Mouse (Mus musculus): Measurements from ENCODE around the gene Arpc2.

The Arpc2 gene

GRCm38 (mm10) chr1:74298996-74299395 is 63.1 kb downstream of the Arpc2 start:
- in situ Hi-C loops (cut with MboI; ENCODE audit: low sequenced_read_pairs): no loop called here

- in situ Hi-C loops (cut with MboI; ENCODE audit: low sequenced_read_pairs): no loop called here
Observed at GRCm38 (mm10) chr1:74300347-74301110, 64.6 kb downstream of the Arpc2 start.

- in situ Hi-C loops (cut with MboI; ENCODE audit: low sequenced_read_pairs): no loop called here
Observed at GRCm38 (mm10) chr1:74302229-74302628, 66.3 kb downstream of the Arpc2 start.

- in situ Hi-C loops (cut with MboI; ENCODE audit: low sequenced_read_pairs): no loop called here
Observed at GRCm38 (mm10) chr1:74302835-74303234, 67.0 kb downstream of the Arpc2 start.

- in situ Hi-C loops (cut with MboI; ENCODE audit: low sequenced_read_pairs): no loop called here
Observed at GRCm38 (mm10) chr1:74303509-74304338, 67.8 kb downstream of the Arpc2 start.

GRCm38 (mm10) chr1:74304339-74304790 is 68.5 kb downstream of the Arpc2 start:
- in situ Hi-C loops (cut with MboI; ENCODE audit: low sequenced_read_pairs): no loop called here

GRCm38 (mm10) chr1:74304946-74305345 is 69.1 kb downstream of the Arpc2 start:
- in situ Hi-C loops (cut with MboI; ENCODE audit: low sequenced_read_pairs): no loop called here

GRCm38 (mm10) chr1:74305522-74305921 is 69.6 kb downstream of the Arpc2 start, which contains the start of gene Tmbim1:
TSS of gene Tmbim1 (minus strand) at chr1:74305622.
- in situ Hi-C loops (cut with MboI; ENCODE audit: low sequenced_read_pairs): no loop called here

GRCm38 (mm10) chr1:74307146-74307545 is 71.3 kb downstream of the Arpc2 start:
- in situ Hi-C loops (cut with MboI; ENCODE audit: low sequenced_read_pairs): no loop called here

GRCm38 (mm10) chr1:74308001-74308964 is 72.4 kb downstream of the Arpc2 start:
- in situ Hi-C loops (cut with MboI; ENCODE audit: low sequenced_read_pairs): no loop called here

- in situ Hi-C loops (cut with MboI; ENCODE audit: low sequenced_read_pairs): no loop called here
Observed at GRCm38 (mm10) chr1:74309767-74310166, 73.9 kb downstream of the Arpc2 start.

GRCm38 (mm10) chr1:74313049-74313692 is 77.3 kb downstream of the Arpc2 start:
- in situ Hi-C loops (cut with MboI; ENCODE audit: low sequenced_read_pairs): no loop called here

GRCm38 (mm10) chr1:74314796-74315195 is 78.9 kb downstream of the Arpc2 start:
- in situ Hi-C loops (cut with MboI; ENCODE audit: low sequenced_read_pairs): no loop called here

GRCm38 (mm10) chr1:74316114-74316827 is 80.4 kb downstream of the Arpc2 start:
- in situ Hi-C loops (cut with MboI; ENCODE audit: low sequenced_read_pairs): no loop called here

All from CH12F3 (cell line).